14 mouse cellular contexts compared by ENCODE assay signal in the genomic region with DNA sequence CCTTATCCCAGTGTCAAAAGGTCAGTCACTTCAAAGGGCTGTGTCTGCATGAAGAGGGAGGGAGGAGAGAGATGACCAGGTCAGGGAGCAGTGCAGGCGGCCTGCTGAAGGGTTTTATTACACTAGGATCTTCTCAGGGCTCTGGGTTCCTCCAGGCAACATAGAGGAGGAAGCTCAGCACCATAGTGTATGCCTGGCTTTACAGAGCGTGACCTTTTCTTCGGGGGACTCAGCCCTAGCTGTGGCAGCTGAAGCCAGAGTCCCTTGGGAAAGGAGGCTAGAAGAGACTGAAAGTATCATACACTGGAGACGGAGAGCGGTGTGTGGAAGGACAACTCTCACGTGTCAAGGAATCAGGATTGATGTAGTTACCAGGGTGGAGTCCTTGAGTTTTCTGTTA.
"Had no signal": no experiment of that assay in that cellular context is flagged by ENCODE, and none has a peak within 500 bp of the region (broad histone marks: within the 10 kb centered on the region; RNA-seq: fewer than 3 reads in every experiment).

No protein-coding gene starts in this region.

- H3K36me3 ChIP-seq: intestine, embryonic 15.5 days; limb, embryonic 12.5 days; liver, embryonic 13.5 days; lung, embryonic 15.5 days; midbrain, embryonic 13.5 days; neural tube, embryonic 15.5 days had no signal

- H3K27ac ChIP-seq: intestine, embryonic 15.5 days; layer of hippocampus, adult 2 months; limb, embryonic 12.5 days; liver, embryonic 13.5 days; lung, embryonic 15.5 days; midbrain, embryonic 13.5 days; neural tube, embryonic 15.5 days had no signal

- H3K27me3 ChIP-seq: intestine, embryonic 15.5 days; limb, embryonic 12.5 days; lung, embryonic 15.5 days; midbrain, embryonic 13.5 days; neural tube, embryonic 15.5 days had no signal

- H3K9ac ChIP-seq: intestine, embryonic 15.5 days; limb, embryonic 12.5 days; liver, embryonic 13.5 days; liver, postnatal 0 days; lung, embryonic 15.5 days; midbrain, embryonic 13.5 days; neural tube, embryonic 15.5 days had no signal

- H3K9me3 ChIP-seq: intestine, embryonic 15.5 days; limb, embryonic 12.5 days; liver, embryonic 13.5 days; lung, embryonic 15.5 days; midbrain, embryonic 13.5 days; neural tube, embryonic 15.5 days had no signal

- H3K4me3 ChIP-seq: intestine, embryonic 15.5 days; layer of hippocampus, adult 2 months; limb, embryonic 12.5 days; liver, embryonic 13.5 days; lung, embryonic 15.5 days; midbrain, embryonic 13.5 days; myocyte; neural tube, embryonic 15.5 days had no signal

- DNase-seq: kidney, adult 2 months; kidney, postnatal 4 days; liver; liver, embryonic 13.5 days; liver, postnatal 0 days; right cerebral cortex, postnatal 4 days; spleen, adult 18-20 months had no signal

- H3K4me2 ChIP-seq: intestine, embryonic 15.5 days; limb, embryonic 12.5 days; liver, embryonic 13.5 days; lung, embryonic 15.5 days; midbrain, embryonic 13.5 days; neural tube, embryonic 15.5 days had no signal

- ATAC-seq: intestine, embryonic 15.5 days; liver, postnatal 0 days; midbrain, embryonic 13.5 days had no signal

- H3K4me1 ChIP-seq: intestine, embryonic 15.5 days; limb, embryonic 12.5 days; liver, embryonic 13.5 days; lung, embryonic 15.5 days; midbrain, embryonic 13.5 days; neural tube, embryonic 15.5 days had no signal
